Mouse (Mus musculus): Measurements from ENCODE around the gene Ptprg.

Ptprg gene

DNA sequence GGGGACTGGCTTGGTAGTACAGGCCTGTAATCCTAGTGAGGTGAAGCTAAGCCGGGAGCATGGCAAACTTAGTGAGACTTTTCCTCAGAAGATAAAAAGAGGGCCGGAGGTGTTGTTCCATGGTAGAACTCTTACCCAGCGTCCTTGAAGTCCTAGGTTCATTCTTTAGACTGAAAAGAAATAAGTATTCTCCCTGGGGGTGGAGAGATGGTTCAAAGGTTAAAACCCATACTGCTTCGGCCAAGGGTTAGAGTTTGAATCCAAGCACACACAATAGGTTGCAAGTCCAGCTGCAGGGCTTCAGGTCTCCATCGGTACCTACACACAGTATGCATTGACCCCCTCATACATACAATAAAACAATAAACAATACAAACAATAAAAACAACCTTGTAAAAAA lies 10.3 kb downstream of the Ptprg start:
- ATAC-seq (ENCODE audit: insufficient number of reproducible peaks, low FRiP score, low TSS enrichment) = no peak

DNA sequence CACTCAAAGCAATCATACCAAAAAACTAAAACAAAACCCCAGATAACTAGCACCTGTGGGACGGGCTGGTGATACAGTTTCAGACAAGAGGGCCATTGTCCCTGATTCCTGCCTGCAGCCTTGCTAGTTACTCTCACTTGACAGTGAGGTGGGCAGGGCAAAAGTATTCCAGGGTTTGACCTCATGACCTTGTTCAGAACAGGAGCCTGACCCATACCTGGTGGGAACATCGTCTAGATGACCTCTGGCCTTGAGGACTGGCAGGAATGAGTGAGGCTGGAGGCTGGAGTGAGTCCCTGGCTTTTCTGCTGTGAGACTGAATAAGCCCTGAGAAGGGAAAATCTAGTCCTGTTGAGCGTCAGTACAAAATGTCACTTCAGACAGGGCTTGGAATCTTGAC lies 11.1 kb downstream of the Ptprg start:
- ATAC-seq (ENCODE audit: insufficient number of reproducible peaks, low FRiP score, low TSS enrichment) = no peak

DNA sequence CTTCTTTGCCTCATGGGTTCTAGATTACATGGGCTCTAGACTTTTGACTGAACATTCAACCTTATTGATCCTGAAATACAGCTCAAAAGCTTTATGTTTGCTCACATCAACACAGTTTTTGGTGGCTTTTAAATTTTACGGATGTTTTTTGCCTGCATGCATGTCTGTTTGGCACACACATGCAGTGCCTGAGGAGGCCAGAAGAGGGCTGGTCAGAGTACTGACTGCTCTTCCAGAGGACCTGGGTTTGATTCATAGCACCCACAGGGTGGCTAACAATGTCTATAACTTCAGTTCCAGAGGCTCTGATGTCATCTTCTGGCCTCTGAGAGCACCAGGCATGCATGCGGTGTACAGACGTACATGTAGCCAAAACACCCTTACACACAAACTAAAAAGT lies 12.0 kb downstream of the Ptprg start:
- no peak for ATAC-seq (ENCODE audit: insufficient number of reproducible peaks, low FRiP score, low TSS enrichment)

DNA sequence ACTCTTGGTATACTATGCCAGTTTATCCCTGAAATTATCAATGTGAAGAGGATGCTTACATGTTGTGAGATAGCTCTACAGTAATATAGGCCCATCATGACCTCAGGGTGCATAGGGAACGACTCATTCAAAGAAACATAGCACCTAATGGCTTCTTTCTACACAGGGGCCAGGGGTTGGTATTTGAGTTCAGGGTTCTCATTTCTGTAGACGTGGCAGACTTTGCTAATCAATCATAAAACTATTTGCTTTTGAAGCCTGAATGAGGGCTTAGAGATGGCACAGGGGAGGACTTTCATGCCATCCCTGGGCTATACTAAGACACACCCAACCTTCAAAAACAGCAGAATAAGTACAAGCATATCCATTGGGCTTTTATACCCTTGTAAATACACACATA lies 16.4 kb downstream of the Ptprg start:
- ATAC-seq (ENCODE audit: insufficient number of reproducible peaks, low FRiP score, low TSS enrichment) = no peak

DNA sequence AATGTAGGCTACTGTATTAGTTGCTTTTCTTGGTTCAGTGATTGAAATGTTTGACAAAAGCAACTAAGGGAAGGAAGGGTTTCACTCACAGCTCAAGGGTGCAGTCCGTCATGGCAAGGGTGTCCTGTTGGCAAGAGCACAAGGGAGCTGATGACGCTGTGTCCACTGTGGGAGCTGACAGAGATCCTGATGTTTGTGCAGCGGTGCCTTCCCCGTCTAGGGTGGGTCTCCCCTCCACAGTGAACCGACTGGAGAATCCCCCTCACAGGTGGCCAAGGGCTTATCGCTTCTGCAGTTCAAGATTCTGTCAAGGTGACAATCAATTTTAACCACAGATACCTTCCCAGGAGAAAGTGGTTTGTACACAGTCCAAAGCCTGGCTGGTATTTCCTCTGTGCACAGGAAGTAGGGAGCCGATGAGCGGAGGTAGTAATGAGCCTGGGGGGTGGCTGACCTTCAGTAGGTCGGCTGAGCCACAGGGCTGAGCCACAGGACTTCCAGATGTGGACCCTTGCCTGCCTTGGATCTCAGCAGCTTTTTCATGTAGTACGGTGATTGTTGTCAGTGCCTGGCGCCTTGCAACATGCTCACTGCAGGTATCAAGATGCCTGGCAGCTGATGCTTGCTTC lies 18.5 kb downstream of the Ptprg start:
- ATAC-seq (ENCODE audit: insufficient number of reproducible peaks, low FRiP score, low TSS enrichment) = no peak

DNA sequence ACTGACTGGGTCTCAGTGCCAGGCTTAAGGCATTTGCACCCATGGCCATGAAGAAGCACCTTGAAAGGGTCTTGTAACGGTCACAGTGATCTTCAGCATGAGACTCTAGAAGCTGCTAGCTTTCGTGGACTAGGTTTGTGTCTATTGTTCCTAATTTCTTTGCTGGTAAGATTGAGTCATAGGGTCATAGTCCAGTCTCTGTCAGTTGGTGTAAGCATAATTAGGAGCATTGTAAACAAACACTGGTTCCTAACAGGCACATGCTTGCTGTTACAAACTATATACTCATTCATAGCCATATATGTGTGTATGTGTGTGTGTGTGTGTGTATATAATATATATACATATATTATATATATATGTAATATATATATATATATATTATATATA lies 19.1 kb downstream of the Ptprg start:
- no peak for ATAC-seq (ENCODE audit: insufficient number of reproducible peaks, low FRiP score, low TSS enrichment)

DNA sequence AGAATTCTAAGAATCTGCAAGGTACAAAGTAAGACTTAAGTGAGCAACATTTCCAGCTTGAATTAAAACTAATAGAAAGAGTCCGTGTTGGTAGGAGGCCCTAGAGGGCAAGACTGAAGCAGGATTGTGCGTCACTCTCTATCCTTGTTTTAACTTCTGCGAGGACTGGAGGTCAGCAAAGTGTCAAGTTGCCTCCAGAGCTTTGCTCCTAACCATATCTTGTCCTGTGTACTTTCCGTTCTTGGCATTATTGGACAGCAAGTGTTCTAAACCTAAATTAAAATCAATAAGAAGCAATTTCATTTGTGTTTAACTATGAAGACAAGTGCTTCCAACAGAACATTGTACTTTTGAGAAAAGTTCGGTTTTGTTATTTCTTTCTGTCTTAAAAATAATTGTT lies 20.4 kb downstream of the Ptprg start:
- ATAC-seq (ENCODE audit: insufficient number of reproducible peaks, low FRiP score, low TSS enrichment) = no peak

DNA sequence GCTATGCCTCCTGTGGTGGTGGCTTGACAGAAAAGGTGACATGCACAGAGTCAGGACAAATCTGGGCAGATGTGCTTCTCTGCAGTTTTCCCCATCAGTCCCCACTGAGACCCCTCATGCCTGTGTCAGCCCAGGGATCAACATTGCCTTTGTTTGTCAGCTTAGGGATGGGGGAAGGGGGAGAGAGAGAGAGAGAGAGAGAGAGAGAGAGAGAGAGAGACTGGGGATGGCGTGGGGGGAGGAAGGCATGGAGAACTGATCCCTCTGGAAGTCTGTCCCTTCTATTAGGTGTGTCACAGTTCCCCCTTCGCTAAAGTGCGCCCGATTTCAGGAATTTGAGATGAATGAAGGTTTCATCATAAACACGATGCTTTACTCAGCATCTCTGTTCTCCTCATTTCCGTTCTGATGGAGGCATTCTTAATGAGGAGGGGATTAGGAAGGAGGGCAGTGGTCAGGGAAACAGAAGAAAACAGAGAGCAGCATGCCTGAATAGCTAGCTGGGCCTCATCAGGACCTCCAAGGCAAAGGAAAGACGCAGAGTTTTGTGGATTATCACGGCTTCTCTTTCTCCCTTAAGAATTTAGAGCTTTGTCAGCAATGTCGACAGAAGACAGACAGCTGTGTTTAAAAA lies 24.1 kb downstream of the Ptprg start:
- no peak for ATAC-seq (ENCODE audit: insufficient number of reproducible peaks, low FRiP score, low TSS enrichment)

DNA sequence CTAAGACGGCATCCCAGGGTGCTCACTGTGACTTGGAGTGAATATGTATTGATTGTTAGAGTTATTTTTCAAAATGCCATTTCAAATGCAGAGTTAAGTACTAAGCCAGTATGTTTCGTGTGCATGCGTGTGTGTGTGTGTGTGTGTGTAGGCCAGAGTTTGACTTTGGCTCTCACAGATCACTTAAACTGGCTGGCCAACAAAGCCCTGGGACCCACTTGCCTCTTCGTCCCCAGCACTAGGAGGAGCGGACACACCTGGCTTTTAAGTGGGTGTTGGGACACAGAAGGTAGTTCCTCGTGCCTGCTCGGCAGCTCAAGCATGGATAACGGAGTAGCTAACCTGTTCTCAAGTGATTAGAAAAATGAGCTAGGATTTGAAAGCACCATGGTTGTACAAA lies 24.6 kb downstream of the Ptprg start:
- ATAC-seq (ENCODE audit: insufficient number of reproducible peaks, low FRiP score, low TSS enrichment) = no peak

DNA sequence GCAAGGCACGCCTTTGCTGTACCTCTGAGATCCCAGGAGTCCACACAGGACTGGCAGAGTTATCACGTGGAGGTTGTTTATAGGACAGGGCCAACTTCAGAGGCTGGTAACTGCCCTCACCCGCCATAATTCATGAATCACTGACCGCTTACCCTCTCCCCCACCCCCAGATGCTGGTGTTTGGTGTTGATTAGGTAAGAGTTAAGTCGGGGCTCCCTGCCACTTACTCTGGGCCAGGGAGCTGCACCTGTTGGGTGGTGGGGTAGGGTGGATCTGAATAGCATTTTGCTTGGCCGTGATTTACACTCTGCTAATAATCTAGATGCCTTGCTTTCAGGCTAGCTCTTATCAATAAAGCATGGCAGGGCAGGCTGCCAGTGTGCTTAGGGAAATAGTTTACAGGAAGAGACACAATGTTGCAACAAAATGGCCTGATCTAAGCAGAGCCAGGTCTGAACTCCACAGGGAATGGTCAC lies 25.2 kb downstream of the Ptprg start:
- no peak for ATAC-seq (ENCODE audit: insufficient number of reproducible peaks, low FRiP score, low TSS enrichment)

DNA sequence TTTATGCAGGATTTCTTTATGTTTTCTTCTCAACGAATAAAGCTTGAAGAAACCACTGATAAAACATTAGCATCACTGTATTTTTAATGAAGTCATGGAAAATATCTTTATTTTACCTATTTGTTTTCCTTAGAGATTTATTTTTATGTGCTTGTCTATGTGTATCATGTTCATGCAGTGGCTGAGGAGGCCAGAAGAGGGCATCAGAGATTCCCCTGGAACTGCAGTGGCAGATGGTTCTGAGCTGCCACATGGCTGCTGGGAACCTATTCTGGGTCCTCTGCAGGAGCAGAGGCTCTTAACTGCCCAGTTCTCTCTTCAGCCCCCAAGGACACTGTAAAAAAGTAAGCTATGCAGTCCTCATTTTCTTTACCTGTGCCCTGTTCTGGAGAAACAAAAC lies 26.6 kb downstream of the Ptprg start:
- no peak for ATAC-seq (ENCODE audit: insufficient number of reproducible peaks, low FRiP score, low TSS enrichment)

DNA sequence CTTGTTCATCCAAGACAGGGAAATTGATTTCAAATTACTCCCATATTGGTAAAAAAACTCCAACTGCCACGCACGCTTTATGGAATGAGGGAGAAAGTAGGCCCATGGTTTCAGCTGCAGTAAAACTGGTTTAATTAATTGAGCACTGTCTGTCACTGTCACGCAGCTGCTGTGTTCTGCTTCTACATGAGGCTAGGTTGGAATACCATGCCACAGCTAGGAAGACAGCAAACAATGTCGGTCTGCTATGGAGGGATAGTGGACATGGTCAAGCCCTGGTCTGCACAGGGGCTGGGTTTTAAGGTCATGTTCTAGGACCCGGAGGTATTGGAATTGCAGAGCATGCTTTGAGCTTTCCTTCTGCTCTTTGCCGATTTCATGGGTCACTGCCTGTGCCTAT lies 30.9 kb downstream of the Ptprg start:
- no peak for ATAC-seq (ENCODE audit: insufficient number of reproducible peaks, low FRiP score, low TSS enrichment)

DNA sequence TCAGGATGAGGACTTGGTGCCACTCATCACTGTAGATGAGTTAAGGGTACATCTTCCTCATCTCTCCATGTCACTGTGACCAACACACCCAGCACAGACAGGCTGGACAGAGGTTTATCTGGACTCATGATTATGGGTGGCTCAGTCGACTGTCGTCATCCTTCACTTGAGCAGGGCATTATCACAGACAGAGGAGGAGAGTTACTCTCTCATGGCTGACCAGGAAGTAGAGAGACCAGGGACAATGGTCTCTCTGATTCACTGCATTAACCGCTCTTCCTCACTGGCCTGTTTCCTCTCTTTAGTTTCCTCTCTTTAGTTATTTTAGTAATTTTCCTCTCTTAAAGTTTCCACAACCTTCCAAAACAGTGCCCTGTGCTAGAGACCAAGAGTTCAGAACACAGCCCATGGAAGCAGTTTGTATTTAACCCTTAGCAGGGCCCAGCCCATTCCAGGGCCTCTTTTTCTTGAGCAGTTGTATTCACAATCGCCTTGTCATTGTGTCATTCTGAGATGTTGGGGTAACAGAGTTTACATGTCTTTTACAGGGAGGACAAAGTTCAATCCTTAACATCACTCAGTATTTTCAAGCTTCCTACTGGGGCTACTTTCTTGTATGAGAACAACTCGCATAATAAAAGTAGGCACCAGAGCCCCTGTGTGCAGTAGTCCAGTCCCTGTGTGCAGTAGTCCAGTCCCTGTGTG lies 31.7 kb downstream of the Ptprg start:
- ATAC-seq (ENCODE audit: insufficient number of reproducible peaks, low FRiP score, low TSS enrichment) = no peak

DNA sequence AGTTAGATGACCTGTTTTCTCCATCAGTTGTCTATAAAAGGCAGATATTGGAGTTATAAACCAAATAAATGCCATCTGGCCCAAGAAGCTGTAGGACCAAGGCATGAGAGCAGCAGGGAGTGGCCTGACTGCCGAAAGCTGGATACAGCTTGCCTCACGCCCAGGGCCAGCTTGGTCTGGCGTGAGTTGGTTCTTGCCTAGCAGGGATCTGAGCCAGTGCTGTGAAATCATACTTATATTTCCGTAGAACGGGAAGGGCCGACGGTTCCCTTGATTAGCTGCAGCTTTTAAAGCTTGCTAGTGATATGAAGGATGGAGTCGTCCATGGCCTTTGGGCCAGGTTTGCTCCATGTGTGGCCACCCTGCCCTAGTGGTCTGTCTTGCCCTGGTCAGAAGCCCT lies 37.1 kb downstream of the Ptprg start:
- ATAC-seq (ENCODE audit: insufficient number of reproducible peaks, low FRiP score, low TSS enrichment) = peak; percentile 84

DNA sequence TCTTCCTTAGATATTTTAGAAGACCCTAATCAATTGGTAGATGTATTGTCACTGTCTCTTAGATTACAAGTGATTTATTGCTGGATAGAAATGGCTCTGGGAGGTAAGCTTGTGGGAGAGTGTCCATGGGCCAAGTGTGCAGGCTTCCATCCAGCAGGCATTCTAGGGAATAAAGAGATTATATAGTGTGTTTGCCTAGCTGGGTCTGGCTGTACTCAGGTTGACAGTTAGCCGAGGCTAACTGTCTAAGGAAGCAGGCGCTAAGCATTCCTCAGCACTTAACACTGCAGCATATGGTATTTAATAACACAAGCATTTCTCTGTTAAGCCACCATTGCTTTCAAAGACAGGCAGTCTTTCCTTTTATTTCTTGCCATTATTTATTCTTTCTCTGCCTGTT lies 39.3 kb downstream of the Ptprg start:
- ATAC-seq (ENCODE audit: insufficient number of reproducible peaks, low FRiP score, low TSS enrichment) = no peak

DNA sequence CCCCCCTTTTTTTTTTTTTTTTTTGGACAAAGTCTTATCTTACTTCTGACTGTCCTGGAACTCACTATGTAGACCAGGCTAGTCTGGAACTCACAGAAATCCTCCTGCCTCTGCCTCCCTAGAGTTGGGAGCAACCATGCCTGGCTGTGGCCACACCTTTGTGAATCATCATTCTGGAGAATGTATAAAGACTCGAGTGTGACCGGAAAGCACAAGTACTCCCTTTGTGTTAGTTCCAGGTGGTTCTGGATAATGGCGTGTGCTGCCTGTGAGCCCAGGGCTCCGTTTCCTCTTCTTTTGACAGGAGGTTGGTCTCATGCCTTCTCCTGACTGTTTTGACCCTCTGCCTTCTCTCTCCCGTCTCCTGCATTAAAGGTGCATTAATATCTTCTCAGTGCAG lies 41.0 kb downstream of the Ptprg start:
- ATAC-seq (ENCODE audit: insufficient number of reproducible peaks, low FRiP score, low TSS enrichment) = no peak

DNA sequence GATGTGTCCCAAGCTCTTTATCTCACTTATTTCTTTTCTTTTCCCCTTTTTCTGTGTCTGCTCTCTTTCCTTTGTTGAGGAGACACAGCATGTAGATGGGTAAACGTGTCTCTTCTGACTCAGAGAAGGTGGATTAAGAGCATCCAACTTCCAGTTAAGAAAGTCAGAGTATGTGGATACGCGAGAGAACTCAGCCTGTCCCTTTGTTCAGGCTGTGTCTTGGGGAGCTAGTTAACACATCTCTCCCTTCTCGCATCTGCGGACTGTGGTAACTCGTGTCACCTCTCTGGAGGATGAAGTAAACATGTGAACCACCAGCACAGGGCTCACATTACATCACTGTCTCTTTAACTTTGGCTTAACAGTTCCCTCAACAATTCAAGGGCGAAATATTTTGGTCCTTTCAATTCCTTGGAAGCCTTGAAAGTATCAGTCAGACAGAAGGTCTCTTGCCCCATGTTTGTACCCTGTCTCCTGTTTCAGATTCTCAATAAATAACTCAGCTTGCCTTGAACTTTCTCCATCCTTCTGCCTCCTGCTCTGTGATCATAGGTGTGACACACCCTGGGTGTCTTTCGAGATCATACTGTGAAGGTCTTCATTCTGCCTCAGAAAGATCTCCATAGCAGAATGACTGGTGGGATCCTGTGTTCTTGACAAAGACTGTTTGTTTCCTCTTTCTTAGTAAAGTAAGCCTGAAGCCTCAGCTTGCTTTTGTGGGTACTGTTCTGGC lies 51.0 kb downstream of the Ptprg start:
- no peak for ATAC-seq (ENCODE audit: insufficient number of reproducible peaks, low FRiP score, low TSS enrichment)

DNA sequence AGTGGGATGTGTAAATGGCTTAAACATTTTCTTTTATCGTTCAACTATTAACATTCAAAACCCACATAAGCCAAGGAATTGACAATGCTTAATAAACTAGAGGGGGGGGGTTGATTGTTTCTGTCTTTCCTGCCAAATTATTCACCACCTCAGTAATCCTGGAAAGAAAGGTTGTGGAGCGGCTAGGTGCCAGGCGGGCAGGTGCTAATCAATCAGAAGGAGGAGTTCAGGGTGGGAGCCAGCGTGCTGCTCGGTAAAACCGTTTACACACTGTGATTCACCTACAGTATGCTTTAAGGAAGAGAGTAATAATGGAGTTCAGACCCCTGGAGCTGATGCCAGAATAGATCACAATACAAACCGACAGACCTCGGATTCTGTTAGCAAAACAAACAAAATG lies 55.0 kb downstream of the Ptprg start:
- ATAC-seq (ENCODE audit: insufficient number of reproducible peaks, low FRiP score, low TSS enrichment) = no peak

DNA sequence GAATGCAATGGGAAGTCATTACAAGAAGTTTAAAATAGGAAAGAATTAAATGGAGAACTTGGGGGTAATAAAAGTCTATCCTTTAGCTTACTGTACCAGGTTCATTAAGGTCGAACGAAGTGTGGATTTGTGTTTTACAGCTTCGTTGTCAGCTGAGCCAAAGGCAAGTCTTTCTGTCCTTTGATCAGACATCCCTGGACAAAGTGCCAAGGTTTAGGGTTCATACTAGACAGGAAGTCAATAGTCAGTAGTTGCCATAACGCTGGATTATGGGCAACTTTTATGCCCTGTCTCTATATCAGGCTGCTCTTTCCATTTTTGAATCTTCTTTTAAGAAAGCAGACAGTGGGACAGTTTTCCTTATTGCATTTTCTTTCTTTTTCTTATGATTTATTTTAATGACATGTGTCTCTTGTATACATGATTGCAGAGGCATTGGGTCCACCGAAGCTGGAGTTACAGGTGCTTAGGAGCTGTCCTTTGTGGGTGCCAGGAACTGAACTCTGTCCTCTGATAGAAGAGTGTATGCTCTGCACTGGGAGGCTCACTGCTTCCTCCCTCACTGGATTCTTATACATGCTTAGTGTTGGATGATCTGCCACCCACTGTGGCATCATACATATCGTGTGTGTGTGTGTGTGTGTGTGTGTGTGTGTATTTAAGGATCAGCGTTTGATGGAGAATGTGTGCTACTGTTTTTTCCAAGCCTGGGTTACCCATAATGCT lies 56.7 kb downstream of the Ptprg start:
- ATAC-seq (ENCODE audit: insufficient number of reproducible peaks, low FRiP score, low TSS enrichment) = no peak

DNA sequence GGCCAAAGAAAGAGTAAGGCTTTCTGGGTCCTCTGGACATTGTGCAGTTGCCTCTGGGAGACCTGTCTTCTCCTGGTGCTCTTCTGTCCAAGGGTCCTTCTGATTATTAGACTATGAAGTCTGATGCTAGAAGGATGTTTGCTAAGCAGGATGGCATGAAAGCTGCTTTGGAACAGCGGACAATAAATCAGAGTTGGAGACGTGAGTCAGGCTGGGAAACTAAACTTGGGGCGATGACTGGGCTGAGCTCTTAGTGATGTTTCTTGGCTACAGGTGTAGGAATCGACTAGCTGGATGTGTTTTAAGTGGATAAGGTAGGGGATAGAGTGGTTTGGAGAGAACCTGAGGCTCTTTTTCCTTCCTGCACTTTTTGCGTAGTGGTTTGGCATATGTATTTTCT lies 59.1 kb downstream of the Ptprg start:
- no peak for ATAC-seq (ENCODE audit: insufficient number of reproducible peaks, low FRiP score, low TSS enrichment)

DNA sequence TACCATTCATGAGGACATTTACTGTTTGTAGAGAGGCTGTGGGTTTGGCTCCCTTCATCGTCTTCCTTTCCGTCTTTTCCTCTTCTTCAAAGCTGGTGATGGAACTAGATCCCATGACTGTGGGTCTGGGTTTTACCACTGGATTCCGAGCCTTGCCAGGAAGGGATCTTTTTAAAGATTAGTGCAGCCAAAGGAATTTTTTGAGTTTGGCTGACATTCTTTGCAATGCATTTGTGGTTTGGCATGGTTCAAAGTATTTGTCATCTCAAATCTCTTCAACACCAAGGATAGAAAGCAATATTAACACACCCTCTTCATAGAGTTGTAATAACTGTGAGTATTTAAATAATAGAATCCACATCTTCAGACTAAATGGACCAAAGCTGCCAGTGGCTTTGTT lies 59.8 kb downstream of the Ptprg start:
- ATAC-seq (ENCODE audit: insufficient number of reproducible peaks, low FRiP score, low TSS enrichment) = no peak

Measured in cerebellum, adult (tissue).